Mouse (Mus musculus): ENCODE results near the gene Ndufb10. TPM values are rescaled to one million over a fixed set of nuclear protein-coding genes. Genes with fewer than 3 reads are reported as not detected.
A peak's percentile ranks its signal among the peaks of the same experiment; 100 is the strongest.

Gene Ndufb10
- total and polyA plus RNA-seq, 3 experiments = 916 to 1,269 (median 992) TPM

DNA sequence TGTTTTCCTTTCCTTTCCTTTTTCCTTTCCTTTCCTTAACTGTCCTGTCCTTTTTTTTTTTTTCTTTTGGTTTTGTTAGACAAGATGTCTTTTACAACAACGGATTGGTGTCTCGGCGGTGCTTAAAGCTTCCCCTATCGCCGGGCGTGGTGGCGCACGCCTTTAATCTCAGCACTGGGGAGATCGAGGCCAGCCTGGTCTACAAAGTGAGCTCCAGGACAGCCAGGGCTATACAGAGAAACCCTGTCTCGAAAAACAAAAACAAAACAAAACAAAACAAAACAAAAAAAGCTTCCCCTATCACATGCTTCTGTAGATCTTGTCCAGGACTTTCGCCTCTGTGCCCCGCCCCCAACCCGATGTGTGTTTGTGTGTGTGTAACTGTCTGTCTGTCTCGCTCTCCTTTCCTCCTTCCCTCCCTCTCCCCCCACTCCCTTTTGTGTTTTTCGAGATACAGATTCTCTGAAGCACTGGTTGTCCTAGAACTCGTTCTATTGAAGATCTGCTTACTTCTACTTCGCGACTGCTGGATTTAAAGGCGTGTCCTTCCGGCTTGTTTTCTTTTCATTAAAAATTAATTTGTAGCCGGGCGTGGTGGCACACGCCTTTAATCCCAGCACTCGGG is 16.4 kb downstream of the Ndufb10 start:
- intact Hi-C loops (cut with DNase I) = loop anchor here (1.0 to 2.0 kb wide), 3 partner anchors 11 to 39 kb away; partner anchors contain the start of genes Gfer, Noxo1 and Zfp598
- no peak for TF ChIP-seq CTCF (IDR thresholded peaks at IDR 0.05)
- no peak for TF ChIP-seq POLR2A (IDR thresholded peaks at IDR 0.05; ENCODE audit: insufficient read depth, low read depth, low read length)
- TF ChIP-seq EP300 (IDR thresholded peaks at IDR 0.05; ENCODE audit: insufficient read depth, low read depth, low read length) = no peak
- Histone ChIP-seq H3K4me1 (ENCODE audit: control insufficient read depth, insufficient read depth, low read length) (no peaks in the 10 kb centered on the region; the same call in 1 of the 2 replicates), H3K27me3 (ENCODE audit: control insufficient read depth, insufficient read depth, low read length) (no peaks in the 10 kb centered on the region), H3K4me3 (peak overlapping the region; percentile 83), H3K9ac (ENCODE audit: low read depth, low read length) (peak overlapping the region; percentile 79), H3K27ac (peak overlapping the region; percentile 85), H3K79me2 (replicated peaks; ENCODE audit: control insufficient read depth, insufficient read depth, low read length) (no peaks in the 10 kb centered on the region), H3K36me3 (ENCODE audit: control insufficient read depth, insufficient read depth, low read length) (no peaks in the 10 kb centered on the region)
- WGBS = 2% methylated on average over 24 of the region's 24 CpGs
- DNase-seq = no peak

DNA sequence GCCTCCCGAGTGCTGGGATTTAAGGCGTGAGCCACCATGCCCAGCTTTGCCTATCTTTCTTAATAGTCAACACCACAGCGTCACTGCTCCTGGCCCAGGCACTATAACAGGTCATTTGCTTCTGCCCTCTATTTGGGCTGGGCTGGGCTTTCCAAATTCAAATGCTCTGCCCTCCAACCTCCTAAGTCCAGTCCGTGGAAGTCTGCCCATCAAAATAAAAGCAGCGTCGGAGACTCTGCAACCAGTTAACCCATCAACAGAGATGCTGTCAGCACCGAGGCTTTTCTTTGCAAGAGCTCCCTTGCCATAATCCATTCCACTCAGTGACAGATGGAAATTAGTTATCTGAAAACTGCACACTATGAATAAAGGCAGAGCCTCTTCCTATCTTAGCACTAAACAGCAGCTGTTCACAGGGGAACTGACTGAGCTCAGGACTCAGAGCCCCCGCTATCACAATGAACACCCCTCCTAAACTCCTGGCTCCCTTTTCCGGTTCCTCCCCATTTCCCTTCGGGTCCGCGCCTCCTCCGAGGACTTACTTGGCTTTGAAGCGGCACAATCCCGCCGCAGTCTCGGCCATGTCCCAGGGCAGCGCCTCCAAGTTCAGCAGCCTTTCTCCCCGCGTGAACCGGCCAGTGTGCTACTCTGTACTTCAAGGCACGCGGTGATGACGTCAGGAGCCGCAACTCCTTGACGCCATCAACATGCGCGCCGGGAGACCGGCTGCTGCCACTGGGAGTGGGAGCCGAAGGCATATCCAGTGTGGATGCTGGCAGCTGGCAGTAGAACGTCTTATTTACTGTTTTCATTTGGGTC is 17.1 kb downstream of the Ndufb10 start, which contains the start of gene Tbl3:
TSS of gene Tbl3 (minus strand) at position 679 of the 819 bp plus-strand sequence.
- peak within 1 kb of the TSS; percentile 79 for H3K9ac ChIP-seq (ENCODE audit: low read depth, low read length)
- no peaks in the 10 kb centered on the region for H3K27me3 ChIP-seq (ENCODE audit: control insufficient read depth, insufficient read depth, low read length)
- intact Hi-C loops (cut with DNase I) = loop anchor here (1.0 to 2.0 kb wide), 3 partner anchors 11 to 38 kb away; partner anchors contain the start of genes Gfer, Noxo1 and Zfp598
- peak; percentile 92 for TF ChIP-seq POLR2A (IDR thresholded peaks at IDR 0.05; ENCODE audit: insufficient read depth, low read depth, low read length)
- peak; percentile 49; the same call in 1 of the 2 replicates for TF ChIP-seq EP300 (IDR thresholded peaks at IDR 0.05; ENCODE audit: insufficient read depth, low read depth, low read length)
- TF ChIP-seq CTCF (IDR thresholded peaks at IDR 0.05) = no peak
- H3K36me3 ChIP-seq (ENCODE audit: control insufficient read depth, insufficient read depth, low read length) = no peaks in the 10 kb centered on the region
- peak; percentile 93 to 97 for DNase-seq
- H3K4me1 ChIP-seq (ENCODE audit: control insufficient read depth, insufficient read depth, low read length) = no peaks in the 10 kb centered on the region; the same call in 1 of the 2 replicates
- H3K79me2 ChIP-seq (replicated peaks; ENCODE audit: control insufficient read depth, insufficient read depth, low read length) = no peaks in the 10 kb centered on the region
- H3K4me3 ChIP-seq = peak within 1 kb of the TSS; percentile 83
- 3% methylated on average over 32 of the region's 32 CpGs for WGBS
- H3K27ac ChIP-seq = peak within 1 kb of the TSS; percentile 85

DNA sequence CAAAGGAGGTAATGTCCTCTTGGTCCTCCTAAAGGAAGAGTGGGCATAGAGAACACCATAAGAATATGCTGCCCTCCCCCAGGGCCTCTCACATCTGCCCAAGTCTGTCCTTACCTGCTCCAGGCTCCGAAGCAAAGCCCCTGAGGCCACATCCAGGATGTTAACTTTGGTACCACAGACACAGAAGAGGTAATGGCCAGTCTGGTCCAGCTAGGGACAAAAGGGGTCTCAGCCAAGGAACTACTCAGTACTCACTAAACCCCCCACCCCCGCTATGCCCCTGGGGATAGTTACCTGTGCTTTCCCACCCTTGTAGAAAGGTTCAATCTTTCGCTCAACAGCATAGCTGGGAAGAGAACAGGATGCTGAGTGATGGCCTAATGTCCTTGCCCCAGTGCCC is 18.5 kb downstream of the Ndufb10 start:
- H3K27me3 ChIP-seq (ENCODE audit: control insufficient read depth, insufficient read depth, low read length) = no peaks in the 10 kb centered on the region
- WGBS = 93% methylated on average over 3 of the region's 3 CpGs

DNA sequence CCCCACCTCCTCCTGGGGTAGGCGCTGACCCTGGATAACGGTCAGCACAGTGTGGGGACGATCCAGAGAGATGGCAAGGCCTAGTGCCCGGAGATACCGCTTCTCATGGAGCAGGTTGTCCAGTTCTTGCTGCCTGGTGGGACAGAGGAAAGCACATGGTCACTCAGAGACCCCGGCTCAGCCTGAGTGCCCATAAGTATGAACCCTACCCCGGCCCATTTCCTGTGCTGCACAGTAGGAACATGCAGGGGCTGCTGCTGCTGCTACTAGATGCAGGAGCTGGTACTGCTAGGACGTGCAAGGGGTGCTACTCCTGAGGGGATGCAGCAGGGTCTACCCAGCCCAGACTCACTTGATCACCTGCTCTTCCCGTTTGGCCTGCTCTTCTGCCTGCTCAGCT is 23.0 kb downstream of the Ndufb10 start:
- Histone ChIP-seq H3K27me3 (ENCODE audit: control insufficient read depth, insufficient read depth, low read length) (no peaks in the 10 kb centered on the region), H3K9ac (ENCODE audit: low read depth, low read length) (no peak overlapping the region), H3K27ac (no peak overlapping the region), H3K4me1 (ENCODE audit: control insufficient read depth, insufficient read depth, low read length) (no peaks in the 10 kb centered on the region), H3K36me3 (ENCODE audit: control insufficient read depth, insufficient read depth, low read length) (no peaks in the 10 kb centered on the region), H3K4me3 (no peak overlapping the region), H3K79me2 (replicated peaks; ENCODE audit: control insufficient read depth, insufficient read depth, low read length) (no peaks in the 10 kb centered on the region)
- TF ChIP-seq CTCF (IDR thresholded peaks at IDR 0.05) = no peak
- TF ChIP-seq EP300 (IDR thresholded peaks at IDR 0.05; ENCODE audit: insufficient read depth, low read depth, low read length) = no peak
- TF ChIP-seq POLR2A (IDR thresholded peaks at IDR 0.05; ENCODE audit: insufficient read depth, low read depth, low read length) = no peak
- DNase-seq = no peak
- intact Hi-C loops (cut with DNase I) = no loop called here
- 88% methylated on average over 9 of the region's 9 CpGs for WGBS

More for the DNA sequence above, 18.5 kb downstream of the Ndufb10 start:
- intact Hi-C loops (cut with DNase I) = loop anchor here (2.0 kb wide), 1 partner anchor 37 kb away; the partner anchor contains the start of gene Zfp598
- DNase-seq = no peak
- TF ChIP-seq CTCF (IDR thresholded peaks at IDR 0.05) = no peak
- no peak for TF ChIP-seq EP300 (IDR thresholded peaks at IDR 0.05; ENCODE audit: insufficient read depth, low read depth, low read length)
- no peak for TF ChIP-seq POLR2A (IDR thresholded peaks at IDR 0.05; ENCODE audit: insufficient read depth, low read depth, low read length)
- no peak overlapping the region for H3K9ac ChIP-seq (ENCODE audit: low read depth, low read length)
- no peaks in the 10 kb centered on the region; the same call in 1 of the 2 replicates for H3K4me1 ChIP-seq (ENCODE audit: control insufficient read depth, insufficient read depth, low read length)
- H3K36me3 ChIP-seq (ENCODE audit: control insufficient read depth, insufficient read depth, low read length) = no peaks in the 10 kb centered on the region
- no peak overlapping the region for H3K4me3 ChIP-seq
- H3K79me2 ChIP-seq (replicated peaks; ENCODE audit: control insufficient read depth, insufficient read depth, low read length) = no peaks in the 10 kb centered on the region
- H3K27ac ChIP-seq = no peak overlapping the region

DNA sequence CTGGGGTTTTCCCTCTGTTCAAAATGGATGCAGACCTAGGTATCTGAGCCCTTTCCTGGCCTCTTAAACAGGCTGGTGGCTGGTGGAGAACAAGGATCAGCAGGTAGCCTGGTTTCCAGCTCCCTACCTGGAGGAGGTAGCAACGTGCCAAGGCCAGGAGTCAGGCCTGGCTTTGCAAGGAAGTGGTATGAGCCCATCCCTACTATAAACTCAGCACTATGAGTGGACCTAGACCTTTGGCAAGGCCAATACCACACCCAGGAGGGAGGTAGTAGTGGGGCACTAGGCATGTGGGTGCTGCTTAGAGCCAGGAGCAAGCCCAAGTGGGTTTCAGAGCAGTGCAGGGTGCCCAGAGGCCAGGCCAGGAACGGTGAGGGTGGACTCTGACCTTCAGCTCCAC is 24.8 kb downstream of the Ndufb10 start:
- Histone ChIP-seq H3K79me2 (replicated peaks; ENCODE audit: control insufficient read depth, insufficient read depth, low read length) (no peaks in the 10 kb centered on the region), H3K27ac (no peak overlapping the region), H3K4me3 (no peak overlapping the region), H3K4me1 (ENCODE audit: control insufficient read depth, insufficient read depth, low read length) (no peaks in the 10 kb centered on the region; the same call in 1 of the 2 replicates), H3K27me3 (ENCODE audit: control insufficient read depth, insufficient read depth, low read length) (no peaks in the 10 kb centered on the region), H3K9ac (ENCODE audit: low read depth, low read length) (no peak overlapping the region), H3K36me3 (ENCODE audit: control insufficient read depth, insufficient read depth, low read length) (no peaks in the 10 kb centered on the region)
- no peak for DNase-seq
- intact Hi-C loops (cut with DNase I) = no loop called here
- WGBS = 79% methylated on average over 2 of the region's 2 CpGs
- no peak for TF ChIP-seq CTCF (IDR thresholded peaks at IDR 0.05)
- no peak for TF ChIP-seq EP300 (IDR thresholded peaks at IDR 0.05; ENCODE audit: insufficient read depth, low read depth, low read length)
- TF ChIP-seq POLR2A (IDR thresholded peaks at IDR 0.05; ENCODE audit: insufficient read depth, low read depth, low read length) = no peak
